Mouse (Mus musculus): ENCODE measurements at regions not wholly inside any gene's neighbourhood (a gene's known extent, or its start where the extent isn't known, plus 50 kb on each side); places are given as distances from the start of the nearest gene placed in this dataset.
A peak's percentile ranks its signal among the peaks of the same experiment; 100 is the strongest.

GRCm38 (mm10) chr13:93243076-93243475, 50.9 kb upstream of the Tent2 start:
- peak; percentile 57 to 71 for DNase-seq

- DNase-seq, result no peak
Observed at GRCm38 (mm10) chr13:93248711-93249110, 50.7 kb upstream of the Homer1 start.
